Mouse (Mus musculus) olfactory bulb, adult 2 months (tissue): ENCODE measurements around the gene Irf9.

ENCODE experiments used
- CTCF ChIP-seq: fragments of 200-500 bp; IDR thresholded peaks from 2 replicates; pipeline ENCODE4 v1.5.1; 2012; ENCODE audit warnings: low read depth, mild to moderate bottlenecking, low read length, moderate library complexity; ENCODE audit not compliant: insufficient read depth
- POLR2A ChIP-seq: fragments of 200-500 bp; IDR thresholded peaks from 2 replicates; pipeline ENCODE4 v1.6.1; 2012; ENCODE audit warnings: mild to moderate bottlenecking, low read depth, low read length, moderate library complexity; ENCODE audit not compliant: insufficient read depth

DNA sequence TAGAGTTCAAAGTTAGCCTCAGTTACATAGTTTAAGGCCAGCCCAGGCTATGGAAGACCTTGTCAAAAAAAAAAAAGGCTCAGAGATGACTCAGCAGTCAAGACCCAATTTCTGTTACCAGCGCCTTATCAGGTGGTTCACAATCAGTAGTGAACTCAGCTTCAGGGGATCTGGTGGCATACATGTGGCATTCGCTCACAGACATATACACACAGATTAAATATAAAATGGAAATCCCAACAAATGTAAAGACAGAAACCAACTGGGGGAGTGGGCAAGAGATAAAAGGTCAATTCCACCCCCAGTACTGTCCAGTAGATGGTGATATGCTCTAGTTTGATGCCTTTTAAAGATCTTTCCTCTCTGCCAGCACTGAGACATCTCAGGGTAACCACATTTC is 17.2 kb upstream of the Irf9 start:
- no peak for TF ChIP-seq CTCF
- no peak for TF ChIP-seq POLR2A
